Mouse (Mus musculus): ENCODE results near the gene Plin4. TPM values are rescaled to one million over a fixed set of nuclear protein-coding genes. Genes with fewer than 3 reads are reported as not detected.

Gene Plin4
- polyA plus RNA-seq, 1 experiment from 2014 or later: 0.10 TPM

DNA sequence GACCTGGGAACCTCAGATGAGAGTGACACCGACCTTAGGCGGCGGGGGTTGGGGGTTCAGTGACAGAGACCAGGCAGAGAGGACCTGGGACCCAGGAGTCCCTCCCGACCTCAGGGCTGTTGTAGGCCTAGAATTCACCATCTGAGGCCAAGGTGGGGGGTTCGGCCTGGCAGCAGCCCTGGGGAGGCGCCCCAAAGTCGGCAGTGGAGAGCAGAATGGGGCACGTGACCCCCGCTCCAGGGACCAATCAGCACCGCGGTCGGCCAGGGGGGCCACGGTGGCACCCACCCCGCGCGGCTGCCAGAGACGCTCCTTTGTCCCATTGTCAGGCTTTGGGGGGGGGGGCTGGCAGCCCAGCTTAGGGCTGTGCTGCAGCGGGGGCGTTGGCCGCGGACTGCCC lies 29.8 kb upstream of the Plin4 start:
- Histone ChIP-seq H3K36me3 (no peaks in the 10 kb centered on the region), H3K27me3 (peaks cover 77% of the 10 kb centered on the region), H3K9ac (peak overlapping the region; percentile 61), H3K4me1 (peaks cover 44% of the 10 kb centered on the region), H3K4me2 (replicated peaks) (peak overlapping the region; percentile 97), H3K4me3 (peak overlapping the region; percentile 76), H3K27ac (no peak overlapping the region), H3K9me3 (no peaks in the 10 kb centered on the region)
- ATAC-seq (ENCODE audit: insufficient number of reproducible peaks, insufficient read depth, low FRiP score, low TSS enrichment): no peak
- 6% methylated on average over 21 of the region's 21 CpGs for WGBS

DNA sequence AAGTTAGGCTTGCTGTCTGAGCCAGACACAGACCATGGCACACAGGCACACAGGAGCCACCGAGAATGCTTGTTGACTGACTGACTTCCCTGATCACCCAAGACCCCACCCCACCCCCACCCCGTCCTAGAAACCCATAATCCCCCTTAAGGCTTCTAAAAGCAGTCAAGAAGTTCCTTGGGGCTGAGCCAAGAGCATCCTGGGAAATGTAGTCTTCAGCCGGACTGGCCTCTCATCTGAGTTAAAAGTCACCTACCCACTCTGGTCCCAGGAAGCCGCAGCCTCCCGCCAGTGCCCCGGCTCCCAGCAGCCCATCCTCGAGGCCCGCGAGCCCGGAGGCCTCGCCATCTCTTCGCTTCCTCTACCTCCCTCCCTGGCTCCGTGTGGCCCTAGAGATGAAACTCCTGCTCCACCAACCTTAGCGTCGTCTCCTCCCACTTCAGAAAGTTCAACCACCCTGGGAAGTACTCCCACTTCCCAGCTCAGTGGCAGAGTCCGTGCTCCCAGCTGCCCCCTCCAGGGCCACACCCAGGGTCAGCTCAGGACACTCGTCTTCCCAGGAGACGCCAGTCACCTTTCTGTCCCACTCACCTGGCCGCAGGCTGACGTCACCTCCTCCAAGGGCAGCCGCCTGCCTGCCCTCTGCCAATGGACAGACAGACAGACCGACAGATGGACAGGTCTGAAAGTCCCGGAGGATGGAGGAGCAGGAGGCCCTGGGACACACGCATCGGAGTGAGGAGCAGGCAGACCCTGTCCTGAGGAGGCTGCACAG lies 28.4 kb upstream of the Plin4 start:
- Histone ChIP-seq H3K4me3 (peak overlapping the region; percentile 9; the same call in 1 of the 2 replicates), H3K27me3 (peaks cover 64% of the 10 kb centered on the region), H3K9me3 (no peaks in the 10 kb centered on the region), H3K9ac (no peak overlapping the region), H3K27ac (no peak overlapping the region), H3K4me1 (peaks cover 53% of the 10 kb centered on the region), H3K36me3 (no peaks in the 10 kb centered on the region), H3K4me2 (replicated peaks) (peak overlapping the region; percentile 25)
- ATAC-seq (ENCODE audit: insufficient number of reproducible peaks, insufficient read depth, low FRiP score, low TSS enrichment): no peak
- WGBS: 12% methylated on average over 25 of the region's 25 CpGs

DNA sequence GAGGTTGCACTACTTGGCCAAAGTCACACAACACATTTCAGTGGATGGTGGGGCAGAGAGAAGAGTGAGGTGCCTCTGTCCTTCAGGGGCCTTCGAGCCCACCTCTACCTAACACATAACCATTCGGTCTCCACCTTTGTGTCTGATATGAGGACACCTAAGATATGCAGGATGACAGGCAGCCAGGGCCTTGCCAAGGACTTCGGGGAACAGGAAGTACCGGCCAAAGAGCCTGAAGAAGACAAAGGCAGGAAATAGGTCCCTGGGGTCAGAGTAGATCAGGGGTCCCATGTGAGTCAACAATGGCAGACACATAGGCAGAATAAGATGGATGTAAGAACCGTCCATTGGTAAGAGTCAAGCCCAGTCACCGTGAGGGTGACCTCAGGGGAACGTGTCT lies 27.0 kb upstream of the Plin4 start:
- Histone ChIP-seq H3K9ac (no peak overlapping the region), H3K9me3 (no peaks in the 10 kb centered on the region), H3K4me1 (peaks cover 42% of the 10 kb centered on the region), H3K27me3 (peaks cover 49% of the 10 kb centered on the region), H3K36me3 (no peaks in the 10 kb centered on the region), H3K4me3 (no peak overlapping the region), H3K4me2 (replicated peaks) (no peak overlapping the region), H3K27ac (no peak overlapping the region)
- ATAC-seq (ENCODE audit: insufficient number of reproducible peaks, insufficient read depth, low FRiP score, low TSS enrichment): no peak
- WGBS: 85% methylated on average over 7 of the region's 7 CpGs

DNA sequence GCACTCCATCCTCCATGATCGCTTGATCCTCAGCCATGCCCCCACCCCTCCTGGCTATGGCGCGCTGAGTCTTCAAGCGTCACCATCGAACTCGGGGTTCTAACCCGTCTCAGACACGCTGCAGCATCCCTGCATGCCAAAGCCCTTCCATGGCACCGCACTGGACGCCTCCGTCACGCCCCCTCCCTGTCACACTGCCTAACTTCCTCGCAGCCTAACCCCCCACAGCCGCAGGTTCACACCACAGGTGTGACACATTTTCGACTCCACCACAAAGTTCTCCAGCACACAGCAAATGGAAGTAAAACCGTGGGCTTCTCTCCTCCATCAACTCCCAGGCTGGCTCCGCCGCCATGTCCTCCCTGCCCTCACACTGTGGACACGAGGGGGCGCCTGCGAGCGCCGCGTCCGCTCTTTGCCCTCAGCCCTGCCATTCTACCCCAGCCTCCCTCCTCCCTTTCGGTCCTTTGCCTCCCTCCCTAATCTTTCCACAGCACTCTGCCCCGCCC lies 24.9 kb upstream of the Plin4 start:
- H3K36me3 ChIP-seq: no peaks in the 10 kb centered on the region
- H3K4me3 ChIP-seq: peak overlapping the region; percentile 23
- H3K9me3 ChIP-seq: no peaks in the 10 kb centered on the region
- no peak for ATAC-seq (ENCODE audit: insufficient number of reproducible peaks, insufficient read depth, low FRiP score, low TSS enrichment)
- H3K4me2 ChIP-seq (replicated peaks): peak overlapping the region; percentile 49
- 3% methylated on average over 27 of the region's 27 CpGs for WGBS
- H3K9ac ChIP-seq: no peak overlapping the region
- H3K27ac ChIP-seq: no peak overlapping the region
- H3K27me3 ChIP-seq: peaks cover 29% of the 10 kb centered on the region
- peaks cover 34% of the 10 kb centered on the region for H3K4me1 ChIP-seq

DNA sequence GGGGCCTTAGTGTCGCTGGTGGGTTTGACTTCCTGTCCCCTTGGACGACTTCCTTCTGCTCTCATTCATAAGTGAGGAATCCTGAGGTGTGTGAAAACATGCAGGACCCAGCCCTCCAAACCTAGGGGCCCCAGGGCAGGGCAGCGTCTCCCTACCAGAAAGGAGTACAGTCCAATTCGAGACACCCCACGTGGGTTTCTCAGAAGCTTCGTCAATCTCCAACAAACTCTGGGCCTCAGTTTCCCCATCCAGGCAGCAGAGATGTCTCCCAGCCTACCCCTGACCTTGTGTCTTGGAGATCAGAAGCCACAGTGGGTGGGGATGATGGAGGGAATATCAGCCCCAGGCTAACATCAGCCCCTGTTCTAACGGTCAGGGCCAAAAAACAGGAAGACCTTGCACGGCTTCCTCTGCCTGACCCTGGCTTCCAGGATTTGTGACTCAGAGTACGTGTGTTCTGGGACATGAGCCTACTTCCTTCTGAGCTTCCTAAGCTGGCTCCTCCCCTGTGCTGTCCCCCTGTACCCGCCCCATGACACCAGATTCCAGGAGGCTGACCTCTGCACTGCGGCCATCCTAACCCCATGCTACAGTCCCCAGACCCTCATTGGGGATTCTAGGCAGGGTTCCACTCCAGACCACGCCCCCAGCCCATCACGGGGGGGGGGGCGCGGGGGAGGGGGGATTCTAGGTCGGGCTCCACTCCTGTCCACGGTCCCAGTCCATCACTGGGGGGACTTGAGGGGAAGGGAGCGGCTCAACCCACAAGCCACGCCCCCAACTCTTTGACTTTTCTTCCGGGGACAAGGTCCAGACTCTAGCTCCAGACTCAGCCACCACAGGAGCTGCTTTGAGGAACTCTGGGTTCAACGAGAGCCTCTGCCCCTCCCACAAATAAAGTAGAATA lies 24.1 kb upstream of the Plin4 start:
- Histone ChIP-seq H3K9ac (no peak overlapping the region), H3K27ac (0 out of 2 replicates have a peak overlapping the region, but pooled peaks have one; percentile 17), H3K4me1 (peaks cover 30% of the 10 kb centered on the region), H3K4me2 (replicated peaks) (peak overlapping the region; percentile 49), H3K9me3 (no peaks in the 10 kb centered on the region), H3K4me3 (peak overlapping the region; percentile 23), H3K36me3 (no peaks in the 10 kb centered on the region), H3K27me3 (peaks cover 21% of the 10 kb centered on the region)
- 0 out of 2 replicates have a peak, but pooled peaks have one; percentile 35 for ATAC-seq (ENCODE audit: insufficient number of reproducible peaks, insufficient read depth, low FRiP score, low TSS enrichment)
- 23% methylated on average over 17 of the region's 21 CpGs for WGBS

DNA sequence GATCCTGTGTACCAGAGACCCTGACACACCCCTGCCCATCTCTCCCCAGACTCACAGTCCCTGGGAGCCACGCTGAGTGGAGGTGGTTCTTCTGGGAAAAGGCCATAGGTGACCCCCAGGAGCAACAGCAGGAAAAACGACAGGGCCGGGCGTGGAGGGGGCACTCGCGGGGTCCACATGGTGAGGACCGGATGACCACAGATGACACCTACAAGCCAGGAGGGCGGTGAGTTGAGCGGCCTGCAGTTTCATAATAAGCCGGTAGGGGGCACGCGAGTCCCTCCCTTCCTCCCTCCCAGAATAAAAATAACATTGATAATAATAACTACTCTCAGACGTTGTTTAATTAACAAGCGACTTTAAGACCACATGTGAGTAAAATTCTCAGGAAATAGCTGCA lies 23.1 kb upstream of the Plin4 start:
- WGBS: 5% methylated on average over 14 of the region's 14 CpGs
- H3K27me3 ChIP-seq: peaks cover 12% of the 10 kb centered on the region; the same call in 1 of the 2 replicates
- H3K4me3 ChIP-seq: no peak overlapping the region
- ATAC-seq (ENCODE audit: insufficient number of reproducible peaks, insufficient read depth, low FRiP score, low TSS enrichment): no peak
- no peaks in the 10 kb centered on the region for H3K36me3 ChIP-seq
- H3K9me3 ChIP-seq: no peaks in the 10 kb centered on the region
- peaks cover 25% of the 10 kb centered on the region for H3K4me1 ChIP-seq
- no peak overlapping the region for H3K27ac ChIP-seq
- no peak overlapping the region; the same call in 1 of the 2 replicates for H3K9ac ChIP-seq
- no peak overlapping the region for H3K4me2 ChIP-seq (replicated peaks)

DNA sequence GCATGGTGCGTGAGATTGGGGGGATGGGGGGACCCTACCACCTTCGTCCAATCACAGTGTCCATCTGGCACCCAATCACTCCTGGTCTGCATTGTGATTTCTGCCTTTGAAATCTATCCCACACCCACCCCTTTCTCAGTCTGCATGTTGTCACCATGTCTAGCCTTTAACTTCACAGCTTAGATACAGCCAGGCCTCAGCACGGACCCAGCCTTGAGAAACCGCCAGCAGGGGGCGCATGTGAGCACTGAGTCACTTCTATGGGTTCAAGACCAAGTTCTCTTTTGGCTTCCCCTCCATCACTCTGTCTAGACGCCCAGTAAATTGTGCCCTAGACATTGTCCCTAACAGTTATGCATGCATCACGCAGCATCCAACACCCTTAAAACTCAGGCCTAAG lies 22.2 kb upstream of the Plin4 start:
- no peak for ATAC-seq (ENCODE audit: insufficient number of reproducible peaks, insufficient read depth, low FRiP score, low TSS enrichment)
- H3K27ac ChIP-seq: no peak overlapping the region
- WGBS: 44% methylated on average over 7 of the region's 7 CpGs

DNA sequence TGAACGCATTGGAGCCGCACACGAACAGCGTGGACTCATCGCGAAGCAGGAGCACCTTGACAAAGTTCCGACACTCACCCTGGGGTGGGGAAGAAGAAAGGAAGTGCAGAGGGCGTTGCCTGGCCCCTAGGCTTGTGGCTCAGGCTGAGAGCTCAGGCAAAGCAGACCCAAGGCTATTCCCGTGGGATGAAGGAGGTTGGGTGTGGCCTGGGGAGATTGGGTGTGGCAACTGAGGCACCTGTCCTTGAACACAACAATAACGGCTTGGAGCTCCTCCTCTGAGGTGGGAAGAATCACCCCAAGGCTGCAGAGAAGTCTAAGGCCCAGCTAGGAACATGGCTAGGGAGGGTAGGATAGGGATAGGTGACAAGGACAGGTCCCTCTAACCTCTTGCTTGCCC lies 21.5 kb upstream of the Plin4 start:
- Histone ChIP-seq H3K4me1 (peaks cover 25% of the 10 kb centered on the region), H3K27ac (no peak overlapping the region), H3K4me3 (no peak overlapping the region), H3K27me3 (0 out of 2 replicates have a peak, but pooled peaks cover 5% of the 10 kb centered on the region), H3K9ac (no peak overlapping the region), H3K9me3 (no peaks in the 10 kb centered on the region), H3K4me2 (replicated peaks) (no peak overlapping the region), H3K36me3 (no peaks in the 10 kb centered on the region)
- ATAC-seq (ENCODE audit: insufficient number of reproducible peaks, insufficient read depth, low FRiP score, low TSS enrichment): no peak
- 88% methylated on average over 10 of the region's 10 CpGs for WGBS

More for the DNA sequence above, 22.2 kb upstream of the Plin4 start:
- Histone ChIP-seq H3K36me3 (no peaks in the 10 kb centered on the region), H3K4me1 (peaks cover 25% of the 10 kb centered on the region), H3K9me3 (no peaks in the 10 kb centered on the region), H3K4me3 (no peak overlapping the region), H3K4me2 (replicated peaks) (no peak overlapping the region), H3K27me3 (0 out of 2 replicates have a peak, but pooled peaks cover 5% of the 10 kb centered on the region), H3K9ac (no peak overlapping the region)

DNA sequence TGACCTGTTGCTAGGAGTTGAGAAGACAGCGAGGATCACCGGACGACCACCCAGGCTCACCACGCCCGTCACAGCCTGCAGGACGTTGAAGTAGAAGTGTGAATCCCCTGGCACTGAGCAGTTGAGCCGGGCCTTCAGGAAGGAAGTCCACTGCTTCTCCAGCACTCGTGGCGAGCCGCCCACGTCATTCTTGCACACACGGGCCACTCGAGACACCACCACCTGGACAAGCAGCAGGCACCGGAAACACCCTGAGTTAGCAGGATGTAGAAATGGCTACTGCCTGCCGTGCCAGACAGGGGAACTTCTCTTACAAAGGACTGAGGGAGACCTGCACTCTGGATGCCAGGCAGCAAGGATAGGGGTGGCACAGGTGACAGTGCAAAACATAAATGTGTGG lies 18.6 kb upstream of the Plin4 start:
- Histone ChIP-seq H3K27ac (no peak overlapping the region), H3K9me3 (peaks cover 2% of the 10 kb centered on the region; the same call in 1 of the 2 replicates), H3K9ac (no peak overlapping the region), H3K4me3 (no peak overlapping the region), H3K36me3 (no peaks in the 10 kb centered on the region), H3K27me3 (peaks cover 16% of the 10 kb centered on the region), H3K4me2 (replicated peaks) (no peak overlapping the region), H3K4me1 (peaks cover 9% of the 10 kb centered on the region)
- 87% methylated on average over 15 of the region's 15 CpGs for WGBS
- no peak for ATAC-seq (ENCODE audit: insufficient number of reproducible peaks, insufficient read depth, low FRiP score, low TSS enrichment)

DNA sequence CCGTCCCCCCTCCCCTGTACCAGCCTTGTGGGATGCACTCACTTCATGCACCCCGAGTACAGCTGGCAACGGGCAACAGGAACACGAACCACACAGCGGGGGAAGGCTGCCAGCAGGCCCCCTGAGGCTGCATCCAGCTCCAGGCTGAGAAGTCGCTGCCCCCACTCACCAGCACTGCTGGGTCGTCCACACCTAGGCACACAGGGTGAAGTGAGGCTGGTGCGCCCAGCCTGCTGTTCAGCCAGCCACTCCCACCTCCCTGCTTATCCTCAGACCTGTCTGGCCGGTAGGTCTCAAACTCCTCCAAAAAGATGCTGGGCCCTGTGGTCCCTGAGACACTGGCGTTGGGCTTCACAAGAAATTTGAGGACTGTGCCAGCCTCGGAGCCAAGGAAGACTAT lies 16.6 kb upstream of the Plin4 start:
- peaks cover 37% of the 10 kb centered on the region for H3K27me3 ChIP-seq
- ATAC-seq (ENCODE audit: insufficient number of reproducible peaks, insufficient read depth, low FRiP score, low TSS enrichment): no peak
- WGBS: 63% methylated on average over 11 of the region's 11 CpGs

DNA sequence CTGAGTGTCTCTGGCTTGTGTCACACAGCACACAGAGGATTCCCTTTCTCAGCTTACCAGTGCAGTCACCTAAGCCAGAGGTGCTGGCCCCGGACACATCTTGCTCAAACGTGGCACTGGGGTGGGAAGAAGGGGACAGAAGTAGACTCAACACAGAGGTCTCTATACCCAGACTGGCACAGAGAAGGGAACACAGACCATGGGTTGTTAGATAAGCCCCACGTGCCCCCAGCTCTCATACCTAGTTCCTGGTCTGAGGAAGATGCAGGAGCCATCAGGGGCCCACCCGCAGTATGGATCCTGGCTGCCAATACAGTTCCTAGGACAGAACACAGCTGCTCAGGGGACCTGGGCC lies 15.7 kb upstream of the Plin4 start:
- Histone ChIP-seq H3K36me3 (no peaks in the 10 kb centered on the region), H3K27ac (no peak overlapping the region), H3K9ac (no peak overlapping the region), H3K4me3 (no peak overlapping the region), H3K9me3 (peaks cover 15% of the 10 kb centered on the region), H3K4me2 (replicated peaks) (no peak overlapping the region), H3K4me1 (peaks cover 13% of the 10 kb centered on the region), H3K27me3 (peaks cover 46% of the 10 kb centered on the region)
- WGBS: 77% methylated on average over 4 of the region's 4 CpGs
- no peak for ATAC-seq (ENCODE audit: insufficient number of reproducible peaks, insufficient read depth, low FRiP score, low TSS enrichment)

More for the DNA sequence above, 16.6 kb upstream of the Plin4 start:
- no peak overlapping the region for H3K9ac ChIP-seq
- peaks cover 15% of the 10 kb centered on the region for H3K9me3 ChIP-seq
- no peak overlapping the region for H3K27ac ChIP-seq
- no peak overlapping the region for H3K4me3 ChIP-seq
- H3K4me1 ChIP-seq: peaks cover 9% of the 10 kb centered on the region
- no peak overlapping the region for H3K4me2 ChIP-seq (replicated peaks)
- no peaks in the 10 kb centered on the region for H3K36me3 ChIP-seq

All from embryonic facial prominence, embryonic 12.5 days (tissue).